Mouse (Mus musculus): ENCODE results near the gene Rgs6. TPM values are rescaled to one million over a fixed set of nuclear protein-coding genes. Genes with fewer than 3 reads are reported as not detected.

The Rgs6 gene
- total and polyA plus RNA-seq, 3 experiments, result not detected

- H3K27me3 ChIP-seq (replicated peaks), result no peaks in the 10 kb centered on the region
- H3K36me3 ChIP-seq (replicated peaks in 1 of 2; ENCODE audit: control insufficient read depth in 1 of 2, insufficient read depth in 1 of 2, low read length in 1 of 2), result no peaks in the 10 kb centered on the region
- no peaks in the 10 kb centered on the region for H3K79me2 ChIP-seq (replicated peaks; ENCODE audit: control insufficient read depth, extremely low read depth, insufficient read depth, poor library complexity, severe bottlenecking)
- in situ Hi-C loops (cut with MboI; ENCODE audit: low pct_ligation_motif_present, low pct_unique_long_range_greater_than_20kb, low sequenced_read_pairs) (no loop called here), dilution Hi-C loops (cut with MboI; ENCODE audit: extremely low pct_ligation_motif_present, extremely low pct_unique_long_range_greater_than_20kb, low sequenced_read_pairs) (no loop called here)
- DNase-seq (ENCODE audit: extremely low read depth), result no peak
- H3K9ac ChIP-seq (ENCODE audit: insufficient read depth, low read depth), result no peak overlapping the region
- no peaks in the 10 kb centered on the region for H3K4me1 ChIP-seq (ENCODE audit: control insufficient read depth in 1 of 2, insufficient read depth in 2 of 2)
- no peaks in the 10 kb centered on the region for H3K9me3 ChIP-seq (replicated peaks; ENCODE audit: low read length)
- TF ChIP-seq CTCF (conservative IDR thresholded peaks at IDR 0.05 in 1 of 2, IDR thresholded peaks at IDR 0.05 in 1 of 2; ENCODE audit: low read depth in 2 of 2, low read length in 2 of 2) (no peak), PAX5 (IDR thresholded peaks at IDR 0.05; ENCODE audit: low read length) (no peak), KAT2A (IDR thresholded peaks at IDR 0.05; ENCODE audit: insufficient replicate concordance, low read length) (no peak), ZKSCAN1 (IDR thresholded peaks at IDR 0.05; ENCODE audit: borderline replicate concordance, low read depth, low read length) (no peak), MAX (IDR thresholded peaks at IDR 0.05; ENCODE audit: low read length) (no peak), EP300 (IDR thresholded peaks at IDR 0.05; ENCODE audit: low read length) (no peak), MYC (IDR thresholded peaks at IDR 0.05; ENCODE audit: low read depth, low read length) (no peak), HCFC1 (IDR thresholded peaks at IDR 0.05; ENCODE audit: low read depth, low read length) (no peak), E2F4 (IDR thresholded peaks at IDR 0.05; ENCODE audit: insufficient replicate concordance, low read depth, low read length) (no peak), TBP (conservative IDR thresholded peaks at IDR 0.05; ENCODE audit: low read depth, low read length) (no peak), POLR2AphosphoS2 (IDR thresholded peaks at IDR 0.05; ENCODE audit: low read depth, low read length) (no peak), TCF12 (IDR thresholded peaks at IDR 0.05; ENCODE audit: low read depth, low read length) (no peak), UBTF (IDR thresholded peaks at IDR 0.05; ENCODE audit: low read depth, low read length) (no peak), POLR2A (IDR thresholded peaks at IDR 0.05; ENCODE audit: low read depth, low read length) (no peak), IRF4 (IDR thresholded peaks at IDR 0.05; ENCODE audit: low read depth, low read length) (no peak)
- no peak overlapping the region for H3K27ac ChIP-seq (ENCODE audit: insufficient read depth, low read depth)
- no peak overlapping the region for H3K4me2 ChIP-seq (ENCODE audit: insufficient read depth, low read depth, poor library complexity, severe bottlenecking)
- no peak overlapping the region for H3K4me3 ChIP-seq (replicated peaks in 1 of 3; ENCODE audit: low read depth in 2 of 3, low read length in 2 of 3, poor library complexity in 1 of 3)
These were observed 52.3 kb downstream of the Rgs6 start for GRCm38 (mm10) chr12:82640441-82640840.

- no peaks in the 10 kb centered on the region for H3K79me2 ChIP-seq (replicated peaks; ENCODE audit: control insufficient read depth, extremely low read depth, insufficient read depth, poor library complexity, severe bottlenecking)
- TF ChIP-seq EP300 (IDR thresholded peaks at IDR 0.05; ENCODE audit: low read length), result no peak
- TF ChIP-seq SMC3 (IDR thresholded peaks at IDR 0.05; ENCODE audit: low read depth, low read length), result no peak
- H3K36me3 ChIP-seq (replicated peaks in 1 of 2; ENCODE audit: control insufficient read depth in 1 of 2, insufficient read depth in 1 of 2, low read length in 1 of 2), result no peaks in the 10 kb centered on the region
- in situ Hi-C loops (cut with MboI; ENCODE audit: low pct_ligation_motif_present, low pct_unique_long_range_greater_than_20kb, low sequenced_read_pairs), result no loop called here
- dilution Hi-C loops (cut with MboI; ENCODE audit: extremely low pct_ligation_motif_present, extremely low pct_unique_long_range_greater_than_20kb, low sequenced_read_pairs), result no loop called here
- H3K4me2 ChIP-seq (ENCODE audit: insufficient read depth, low read depth, poor library complexity, severe bottlenecking), result no peak overlapping the region
- no peaks in the 10 kb centered on the region for H3K4me1 ChIP-seq (ENCODE audit: control insufficient read depth in 1 of 2, insufficient read depth in 2 of 2)
- H3K9me3 ChIP-seq (replicated peaks; ENCODE audit: low read length), result no peaks in the 10 kb centered on the region
- H3K9ac ChIP-seq (ENCODE audit: insufficient read depth, low read depth), result no peak overlapping the region
- no peak overlapping the region for H3K4me3 ChIP-seq (replicated peaks in 1 of 3; ENCODE audit: low read depth in 2 of 3, low read length in 2 of 3, poor library complexity in 1 of 3)
- H3K27me3 ChIP-seq (replicated peaks), result no peaks in the 10 kb centered on the region
- H3K27ac ChIP-seq (ENCODE audit: insufficient read depth, low read depth), result no peak overlapping the region
- no peak for DNase-seq (ENCODE audit: extremely low read depth)
These were observed 59.8 kb downstream of the Rgs6 start for GRCm38 (mm10) chr12:82647876-82648275.

GRCm38 (mm10) chr12:82649991-82650390 lies 61.9 kb downstream of the Rgs6 start:
- no peak overlapping the region for H3K9ac ChIP-seq (ENCODE audit: insufficient read depth, low read depth)
- no peaks in the 10 kb centered on the region for H3K9me3 ChIP-seq (replicated peaks; ENCODE audit: low read length)
- no peaks in the 10 kb centered on the region for H3K36me3 ChIP-seq (replicated peaks in 1 of 2; ENCODE audit: control insufficient read depth in 1 of 2, insufficient read depth in 1 of 2, low read length in 1 of 2)
- H3K4me2 ChIP-seq (ENCODE audit: insufficient read depth, low read depth, poor library complexity, severe bottlenecking), result no peak overlapping the region
- no peaks in the 10 kb centered on the region for H3K79me2 ChIP-seq (replicated peaks; ENCODE audit: control insufficient read depth, extremely low read depth, insufficient read depth, poor library complexity, severe bottlenecking)
- in situ Hi-C loops (cut with MboI; ENCODE audit: low pct_ligation_motif_present, low pct_unique_long_range_greater_than_20kb, low sequenced_read_pairs), result no loop called here
- DNase-seq (ENCODE audit: extremely low read depth), result no peak
- H3K27ac ChIP-seq (ENCODE audit: insufficient read depth, low read depth), result no peak overlapping the region
- H3K4me1 ChIP-seq (ENCODE audit: control insufficient read depth in 1 of 2, insufficient read depth in 2 of 2), result no peaks in the 10 kb centered on the region
- H3K4me3 ChIP-seq (replicated peaks in 1 of 3; ENCODE audit: low read depth in 2 of 3, low read length in 2 of 3, poor library complexity in 1 of 3), result no peak overlapping the region
- no peaks in the 10 kb centered on the region for H3K27me3 ChIP-seq (replicated peaks)
- dilution Hi-C loops (cut with MboI; ENCODE audit: extremely low pct_ligation_motif_present, extremely low pct_unique_long_range_greater_than_20kb, low sequenced_read_pairs), result no loop called here
- TF ChIP-seq JUND (conservative IDR thresholded peaks at IDR 0.05; ENCODE audit: low read depth, low read length), result no peak
- TF ChIP-seq CHD1 (IDR thresholded peaks at IDR 0.05; ENCODE audit: low read depth, low read length), result no peak
- no peak for TF ChIP-seq KAT2A (IDR thresholded peaks at IDR 0.05; ENCODE audit: insufficient replicate concordance, low read length)
- TF ChIP-seq PAX5 (IDR thresholded peaks at IDR 0.05; ENCODE audit: low read length), result no peak
- TF ChIP-seq ZNF384 (IDR thresholded peaks at IDR 0.05; ENCODE audit: low read depth, low read length), result no peak
- no peak for TF ChIP-seq NELFE (IDR thresholded peaks at IDR 0.05; ENCODE audit: low read depth, low read length)
- no peak for TF ChIP-seq SMC3 (IDR thresholded peaks at IDR 0.05; ENCODE audit: low read depth, low read length)
- no peak for TF ChIP-seq GABPA (IDR thresholded peaks at IDR 0.05; ENCODE audit: insufficient replicate concordance, low read depth, low read length)
- TF ChIP-seq JUN (IDR thresholded peaks at IDR 0.05; ENCODE audit: insufficient read depth, low read depth, low read length), result no peak
- TF ChIP-seq MYC (IDR thresholded peaks at IDR 0.05; ENCODE audit: low read depth, low read length), result no peak
- TF ChIP-seq POLR2AphosphoS2 (IDR thresholded peaks at IDR 0.05; ENCODE audit: low read depth, low read length), result no peak
- no peak for TF ChIP-seq RCOR1 (conservative IDR thresholded peaks at IDR 0.05; ENCODE audit: low read depth, low read length)
- TF ChIP-seq MAZ (IDR thresholded peaks at IDR 0.05; ENCODE audit: low read depth, low read length), result no peak
- TF ChIP-seq IRF4 (IDR thresholded peaks at IDR 0.05; ENCODE audit: low read depth, low read length), result no peak
- no peak for TF ChIP-seq MEF2A (IDR thresholded peaks at IDR 0.05; ENCODE audit: borderline replicate concordance, low read depth, low read length)
- TF ChIP-seq BHLHE40 (IDR thresholded peaks at IDR 0.05; ENCODE audit: low read depth, low read length), result no peak
- no peak for TF ChIP-seq ELF1 (IDR thresholded peaks at IDR 0.05; ENCODE audit: low read depth, low read length)
